Mouse (Mus musculus): ENCODE measurements around the gene Col8a2.

DNA sequence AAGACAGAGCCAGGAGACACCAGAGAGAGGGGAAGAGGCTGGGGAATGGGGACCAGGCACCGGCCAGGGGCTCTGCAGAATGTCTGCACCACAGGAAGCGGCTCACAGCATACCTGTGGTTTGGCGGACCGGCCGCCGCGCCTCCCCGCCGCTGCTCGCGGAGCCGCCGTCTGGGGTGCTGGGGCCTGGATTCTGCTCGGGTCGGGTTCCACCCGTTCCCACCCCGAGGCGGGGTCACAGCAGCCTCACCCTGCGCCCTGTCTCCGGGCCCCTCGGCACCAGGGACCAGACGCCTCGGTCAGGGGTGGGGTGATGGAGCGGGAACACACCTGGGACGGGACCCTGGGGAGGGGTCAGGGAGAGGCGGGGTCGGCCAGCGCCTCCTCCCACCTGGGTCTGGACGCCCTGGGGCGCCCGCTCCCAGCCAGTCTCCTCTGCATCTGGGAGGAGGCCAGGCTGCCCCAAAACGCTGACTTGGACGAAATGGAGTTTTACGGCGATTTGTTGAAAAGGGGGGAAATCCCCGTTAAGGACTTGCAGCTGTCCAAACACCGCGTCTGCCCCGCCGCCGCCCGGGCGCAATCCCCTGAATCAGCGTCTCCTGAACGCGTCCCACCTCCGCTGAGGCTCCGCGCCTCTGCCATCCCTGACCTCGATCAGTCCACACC, 14.5 kb downstream of the Col8a2 start:
- no peak for TF ChIP-seq CTCF (IDR thresholded peaks at IDR 0.05; ENCODE audit: low read depth, low read length)
- no peak for TF ChIP-seq TAL1 (conservative IDR thresholded peaks at IDR 0.05; ENCODE audit: low read depth, low read length)
- no peak for TF ChIP-seq GATA1 (IDR thresholded peaks at IDR 0.05; ENCODE audit: borderline replicate concordance, low read length)
- TF ChIP-seq POLR2AphosphoS5 (IDR thresholded peaks at IDR 0.05; ENCODE audit: insufficient replicate concordance, low read depth, low read length), result no peak
- TF ChIP-seq GATA2 (IDR thresholded peaks at IDR 0.05; ENCODE audit: borderline replicate concordance, low read depth, low read length), result no peak
